Mouse (Mus musculus) gastrocnemius, postnatal 25 days (tissue): ENCODE data around the gene Irf2bp1. TPM values are rescaled to one million over a fixed set of nuclear protein-coding genes. Genes with fewer than 3 reads are reported as not detected.

ENCODE experiments used
- DNase-seq: peaks from one replicate; pipeline ENCODE4 v3.0.0; 2022
- total RNA-seq, 2 experiments: library from RNA; stranded (reverse); gene quantifications; 1 replicate in 1 of 2; 2 replicates in 1 of 2; pipeline ENCODE4 v1.2.3; 2021

The Irf2bp1 gene
- total RNA-seq, 2 experiments from 2014 or later: 13.7 to 14.3 TPM

GRCm38 (mm10) chr7:19028067-19028466 lies 24.2 kb downstream of the Irf2bp1 start:
- DNase-seq: no peak

- no peak for DNase-seq
Measured at GRCm38 (mm10) chr7:19029084-19029653, 25.3 kb downstream of the Irf2bp1 start.

GRCm38 (mm10) chr7:19031641-19032040 lies 27.8 kb downstream of the Irf2bp1 start:
- no peak for DNase-seq

- DNase-seq: no peak
Measured at GRCm38 (mm10) chr7:19044616-19045015, 40.8 kb downstream of the Irf2bp1 start.

GRCm38 (mm10) chr7:19046286-19047069 lies 42.6 kb downstream of the Irf2bp1 start:
- peak; percentile 81 for DNase-seq

GRCm38 (mm10) chr7:19048006-19048527 lies 44.2 kb downstream of the Irf2bp1 start:
- DNase-seq: no peak

- no peak for DNase-seq
Measured at GRCm38 (mm10) chr7:19049252-19049651, 45.4 kb downstream of the Irf2bp1 start.

- no peak for DNase-seq
Measured at GRCm38 (mm10) chr7:19050172-19050571, 46.3 kb downstream of the Irf2bp1 start.

GRCm38 (mm10) chr7:19051161-19051560 lies 47.3 kb downstream of the Irf2bp1 start:
- no peak for DNase-seq

GRCm38 (mm10) chr7:19052345-19053135 lies 48.7 kb downstream of the Irf2bp1 start:
- DNase-seq: peak; percentile 75

- DNase-seq: no peak
Measured at GRCm38 (mm10) chr7:19053136-19053532, 49.3 kb downstream of the Irf2bp1 start.

GRCm38 (mm10) chr7:19054047-19054776 lies 50.4 kb downstream of the Irf2bp1 start, which contains the start of gene Rsph6a:
Rsph6a (plus strand) TSS chr7:19054690.
- DNase-seq: no peak

GRCm38 (mm10) chr7:19054777-19055076 lies 50.9 kb downstream of the Irf2bp1 start:
- DNase-seq: no peak

- DNase-seq: no peak
Measured at GRCm38 (mm10) chr7:19055108-19055507, 51.3 kb downstream of the Irf2bp1 start.

Other genes with a start within 250 kb of the Irf2bp1 start
- gene Psg19, start 205.5 kb upstream of the Irf2bp1 start, total RNA-seq: not detected
- gene Psg17, start 182.4 kb upstream of the Irf2bp1 start, total RNA-seq: not detected
- gene Mill2, start 164.1 kb upstream of the Irf2bp1 start, total RNA-seq: 1 to 10 TPM; 2.8 to 3.4 TPM
- under 1 TPM; 0.51 to 0.67 TPM for gene Pglyrp1, start 132.7 kb upstream of the Irf2bp1 start, total RNA-seq
- gene Ccdc61, start 93.6 kb upstream of the Irf2bp1 start, total RNA-seq: 1 to 10 TPM; 5.2 to 6.5 TPM
- 1 to 10 TPM; 1.7 to 2.1 TPM for gene Nova2, start 78.2 kb upstream of the Irf2bp1 start, total RNA-seq
- not detected for gene Nanos2, start 16.6 kb upstream of the Irf2bp1 start, total RNA-seq
- gene Mypop, start 12.8 kb upstream of the Irf2bp1 start, total RNA-seq: 1 to 10 TPM; 4.3 to 4.9 TPM
- not detected for gene Foxa3, start 19.5 kb downstream of the Irf2bp1 start, total RNA-seq
- 10 to 100 TPM; 56.6 to 59.4 TPM for gene Sympk, start 20.3 kb downstream of the Irf2bp1 start, total RNA-seq
- not detected for gene Rsph6a, start 50.6 kb downstream of the Irf2bp1 start, total RNA-seq
- gene Dmwd, start 72.2 kb downstream of the Irf2bp1 start, total RNA-seq: 10 to 100 TPM; 22.4 to 22.7 TPM
- gene Dmpk, start 79.8 kb downstream of the Irf2bp1 start, total RNA-seq: 100 to 1,000 TPM; 315 to 350 TPM
- gene Six5, start 90.5 kb downstream of the Irf2bp1 start, total RNA-seq: 1 to 10 TPM; 2.0 to 2.7 TPM
- not detected for gene Gm4969, start 114.3 kb downstream of the Irf2bp1 start, total RNA-seq
- 1 to 10 TPM; 2.9 TPM for gene Fbxo46, start 115.8 kb downstream of the Irf2bp1 start, total RNA-seq
- 1 to 10 TPM; 2.3 to 2.5 TPM for gene Qpctl, start 145.2 kb downstream of the Irf2bp1 start, total RNA-seq
- gene Snrpd2, start 145.7 kb downstream of the Irf2bp1 start, total RNA-seq: 10 to 100 TPM; 48.2 to 50.0 TPM
- gene Gipr, start 162.1 kb downstream of the Irf2bp1 start, total RNA-seq: not detected
- gene Eml2, start 172.4 kb downstream of the Irf2bp1 start, total RNA-seq: 1 to 10 TPM; 8.4 to 9.4 TPM
- gene Gpr4, start 208.5 kb downstream of the Irf2bp1 start, total RNA-seq: 1 to 10 TPM; 1.7 to 2.4 TPM
- gene Opa3, start 224.3 kb downstream of the Irf2bp1 start, total RNA-seq: 10 to 100 TPM; 39.4 to 41.3 TPM